Mouse (Mus musculus): ENCODE measurements at regions not wholly inside any gene's neighbourhood (a gene's known extent, or its start where the extent isn't known, plus 50 kb on each side); places are given as distances from the start of the nearest gene placed in this dataset.

- Histone ChIP-seq H3K27me3 (replicated peaks) (no peaks in the 10 kb centered on the region), H3K4me1 (no peaks in the 10 kb centered on the region), H3K36me3 (replicated peaks) (no peaks in the 10 kb centered on the region), H3K9me3 (no peaks in the 10 kb centered on the region), H3K4me2 (no peak overlapping the region), H3K27ac (no peak overlapping the region), H3K9ac (no peak overlapping the region), H3K4me3 (no peak overlapping the region)
- WGBS, result 88% methylated on average over 1 of the region's 1 CpGs
- no peak for ATAC-seq (replicated peaks)
Observed at GRCm38 (mm10) chr4:12837097-12837426, 665.2 kb upstream of the Fam92a start.

GRCm38 (mm10) chr4:12836326-12837096, 664.7 kb upstream of the Fam92a start:
- no peak for ATAC-seq (replicated peaks)
- no peaks in the 10 kb centered on the region for H3K9me3 ChIP-seq
- H3K9ac ChIP-seq, result no peak overlapping the region
- 82% methylated on average over 4 of the region's 4 CpGs for WGBS
- no peak overlapping the region for H3K4me2 ChIP-seq
- no peak overlapping the region for H3K27ac ChIP-seq
- H3K27me3 ChIP-seq (replicated peaks), result no peaks in the 10 kb centered on the region
- no peaks in the 10 kb centered on the region for H3K36me3 ChIP-seq (replicated peaks)
- no peaks in the 10 kb centered on the region for H3K4me1 ChIP-seq
- H3K4me3 ChIP-seq, result no peak overlapping the region

DNA sequence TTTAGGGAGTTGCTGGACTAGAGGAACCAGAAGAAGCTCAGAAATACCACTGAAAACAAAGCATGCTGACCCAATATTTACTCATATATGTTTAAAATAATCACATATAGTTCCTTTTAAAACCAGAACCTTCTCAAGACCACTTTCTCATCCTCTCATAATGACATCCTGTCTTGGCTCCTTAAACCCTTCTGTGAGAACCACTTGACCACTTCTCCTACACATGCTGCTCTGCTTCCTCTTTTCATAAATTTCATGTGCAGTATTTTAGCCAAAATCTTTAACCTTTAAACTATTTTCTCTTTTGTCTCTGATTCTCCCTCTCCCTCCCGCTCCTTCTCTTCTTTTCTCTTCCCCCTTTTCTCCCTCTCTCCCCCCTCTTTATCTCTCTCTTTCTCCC, 654.6 kb upstream of the Fam92a start:
- H3K4me2 ChIP-seq, result no peak overlapping the region
- H3K27ac ChIP-seq, result no peak overlapping the region
- no peaks in the 10 kb centered on the region for H3K27me3 ChIP-seq (replicated peaks)
- no peak overlapping the region for H3K4me3 ChIP-seq
- H3K36me3 ChIP-seq (replicated peaks), result no peaks in the 10 kb centered on the region
- no peaks in the 10 kb centered on the region for H3K9me3 ChIP-seq
- no peaks in the 10 kb centered on the region for H3K4me1 ChIP-seq
- no peak for ATAC-seq (replicated peaks)
- H3K9ac ChIP-seq, result no peak overlapping the region
- 96% methylated on average over 1 of the region's 1 CpGs for WGBS

GRCm38 (mm10) chr4:12814251-12814650, 642.4 kb upstream of the Fam92a start:
- Histone ChIP-seq H3K4me3 (no peak overlapping the region), H3K4me1 (no peaks in the 10 kb centered on the region), H3K9me3 (no peaks in the 10 kb centered on the region; the same call in 1 of the 2 replicates), H3K4me2 (no peak overlapping the region), H3K9ac (no peak overlapping the region), H3K36me3 (replicated peaks) (no peaks in the 10 kb centered on the region), H3K27me3 (replicated peaks) (no peaks in the 10 kb centered on the region), H3K27ac (no peak overlapping the region)
- no peak for ATAC-seq (replicated peaks)
- WGBS, result 91% methylated on average over 2 of the region's 2 CpGs

DNA sequence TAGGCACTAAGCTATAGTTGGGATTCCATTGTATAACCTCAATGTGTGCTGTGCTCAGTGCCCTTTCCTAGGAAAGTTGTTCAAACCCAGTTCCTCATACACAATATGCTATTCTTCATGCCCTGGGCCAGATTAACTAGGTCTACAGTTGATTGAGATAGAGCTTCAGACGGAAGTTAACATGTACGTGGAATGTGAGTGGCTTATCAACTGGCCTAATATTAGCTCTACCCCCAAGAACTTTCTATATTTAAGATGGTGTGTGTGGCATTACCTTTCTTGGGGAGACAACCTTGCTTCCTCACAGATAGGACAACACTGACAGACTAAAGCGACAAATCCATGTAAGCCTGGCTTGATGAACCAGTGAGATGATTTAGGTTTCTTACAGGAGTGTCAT, 629.4 kb upstream of the Fam92a start:
- Histone ChIP-seq H3K4me1 (no peaks in the 10 kb centered on the region), H3K4me2 (no peak overlapping the region), H3K36me3 (replicated peaks) (no peaks in the 10 kb centered on the region), H3K4me3 (no peak overlapping the region), H3K9ac (no peak overlapping the region), H3K27ac (no peak overlapping the region), H3K27me3 (replicated peaks) (no peaks in the 10 kb centered on the region), H3K9me3 (no peaks in the 10 kb centered on the region)
- WGBS, result 98% methylated on average over 3 of the region's 3 CpGs
- no peak for ATAC-seq (replicated peaks)

GRCm38 (mm10) chr4:12799564-12799963, 627.7 kb upstream of the Fam92a start:
- H3K9ac ChIP-seq, result no peak overlapping the region
- H3K27ac ChIP-seq, result no peak overlapping the region
- H3K36me3 ChIP-seq (replicated peaks), result no peaks in the 10 kb centered on the region
- H3K27me3 ChIP-seq (replicated peaks), result no peaks in the 10 kb centered on the region
- no peak for ATAC-seq (replicated peaks)
- 70% methylated on average over 5 of the region's 5 CpGs for WGBS
- H3K9me3 ChIP-seq, result no peaks in the 10 kb centered on the region
- no peak overlapping the region for H3K4me2 ChIP-seq
- H3K4me3 ChIP-seq, result no peak overlapping the region
- no peaks in the 10 kb centered on the region for H3K4me1 ChIP-seq

- H3K4me1 ChIP-seq, result peaks cover 13% of the 10 kb centered on the region
- no peaks in the 10 kb centered on the region for H3K9me3 ChIP-seq
- H3K27ac ChIP-seq, result peak overlapping the region; percentile 61
- no peaks in the 10 kb centered on the region for H3K27me3 ChIP-seq (replicated peaks)
- WGBS, result 58% methylated on average over 11 of the region's 11 CpGs
- no peak overlapping the region for H3K4me3 ChIP-seq
- no peak overlapping the region for H3K9ac ChIP-seq
- peak overlapping the region; percentile 38; the same call in 1 of the 2 replicates for H3K4me2 ChIP-seq
- H3K36me3 ChIP-seq (replicated peaks), result no peaks in the 10 kb centered on the region
- peak; percentile 62 for ATAC-seq (replicated peaks)
Observed at GRCm38 (mm10) chr4:12792764-12793422, 621.1 kb upstream of the Fam92a start.

- Histone ChIP-seq H3K36me3 (replicated peaks) (no peaks in the 10 kb centered on the region), H3K27me3 (replicated peaks) (no peaks in the 10 kb centered on the region), H3K4me2 (peak overlapping the region; percentile 38), H3K9ac (no peak overlapping the region), H3K4me3 (no peak overlapping the region), H3K27ac (peak overlapping the region; percentile 61), H3K4me1 (peaks cover 13% of the 10 kb centered on the region), H3K9me3 (no peaks in the 10 kb centered on the region)
- 20% methylated on average over 9 of the region's 9 CpGs for WGBS
- ATAC-seq (replicated peaks), result peak; percentile 93
Observed at GRCm38 (mm10) chr4:12791786-12792674, 620.2 kb upstream of the Fam92a start.

DNA sequence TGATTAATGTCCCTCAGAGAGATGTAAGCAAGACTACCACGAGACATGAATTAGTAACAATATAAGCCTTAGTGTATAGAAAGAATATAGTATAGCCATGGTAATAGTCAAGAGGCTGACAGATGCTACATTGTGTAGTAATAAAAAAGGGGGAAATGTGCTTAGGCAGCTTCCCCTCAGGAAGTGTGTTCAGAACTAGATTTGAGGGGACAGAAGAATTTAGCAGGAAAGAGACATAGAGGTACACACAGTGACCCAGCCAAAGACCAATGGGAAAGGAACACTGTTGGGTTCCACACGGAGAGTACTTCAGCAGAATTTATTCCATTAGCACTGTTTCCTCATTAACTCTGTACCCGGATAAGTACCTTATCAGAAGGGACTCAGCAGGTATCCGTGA, 614.0 kb upstream of the Fam92a start:
- Histone ChIP-seq H3K4me1 (peaks cover 4% of the 10 kb centered on the region; the same call in 1 of the 2 replicates), H3K9ac (no peak overlapping the region), H3K27ac (no peak overlapping the region), H3K9me3 (no peaks in the 10 kb centered on the region), H3K4me3 (no peak overlapping the region), H3K4me2 (no peak overlapping the region), H3K27me3 (replicated peaks) (no peaks in the 10 kb centered on the region), H3K36me3 (replicated peaks) (no peaks in the 10 kb centered on the region)
- WGBS, result 62% methylated on average over 4 of the region's 4 CpGs
- ATAC-seq (replicated peaks), result no peak

DNA sequence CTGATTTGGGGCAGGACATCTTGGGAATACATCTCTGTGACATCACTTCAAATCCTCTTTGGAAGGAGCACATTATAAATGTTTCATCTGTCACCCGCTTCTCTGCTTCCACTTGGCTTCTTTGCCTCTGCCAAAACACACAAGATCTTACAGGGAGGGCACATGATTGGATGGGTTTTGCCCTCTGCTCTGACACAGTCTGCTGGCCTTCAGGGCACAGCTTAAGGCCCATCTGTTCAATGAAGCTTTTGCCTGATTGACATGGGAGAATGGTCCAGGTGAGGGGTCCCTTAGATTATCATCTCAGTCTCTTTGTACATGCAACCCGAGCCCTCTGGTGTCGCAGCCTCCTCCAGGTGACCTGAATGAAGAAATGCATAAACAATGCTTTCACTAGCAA, 612.7 kb upstream of the Fam92a start:
- peak; percentile 48; the same call in 1 of the 2 replicates for ATAC-seq (replicated peaks)
- H3K9me3 ChIP-seq, result no peaks in the 10 kb centered on the region
- H3K4me3 ChIP-seq, result no peak overlapping the region
- H3K27me3 ChIP-seq (replicated peaks), result no peaks in the 10 kb centered on the region
- H3K27ac ChIP-seq, result 0 out of 2 replicates have a peak overlapping the region, but pooled peaks have one; percentile 39
- whole genome bisulfite sequencing, result 53% methylated on average over 3 of the region's 3 CpGs
- H3K9ac ChIP-seq, result no peak overlapping the region
- H3K4me1 ChIP-seq, result peaks cover 4% of the 10 kb centered on the region; the same call in 1 of the 2 replicates
- no peaks in the 10 kb centered on the region for H3K36me3 ChIP-seq (replicated peaks)
- H3K4me2 ChIP-seq, result no peak overlapping the region

GRCm38 (mm10) chr4:12784068-12784467, 612.3 kb upstream of the Fam92a start:
- H3K27ac ChIP-seq, result no peak overlapping the region
- no peak overlapping the region for H3K4me2 ChIP-seq
- 72% methylated on average over 11 of the region's 11 CpGs for WGBS
- H3K27me3 ChIP-seq (replicated peaks), result no peaks in the 10 kb centered on the region
- H3K4me3 ChIP-seq, result no peak overlapping the region
- H3K9me3 ChIP-seq, result no peaks in the 10 kb centered on the region
- H3K9ac ChIP-seq, result no peak overlapping the region
- peak; percentile 14; the same call in 1 of the 2 replicates for ATAC-seq (replicated peaks)
- H3K36me3 ChIP-seq (replicated peaks), result no peaks in the 10 kb centered on the region
- H3K4me1 ChIP-seq, result peaks cover 4% of the 10 kb centered on the region; the same call in 1 of the 2 replicates
